Mouse (Mus musculus): ENCODE data around the gene Ikbke. TPM values are rescaled to one million over a fixed set of nuclear protein-coding genes. Genes with fewer than 3 reads are reported as not detected.
A peak's percentile ranks its signal among the peaks of the same experiment; 100 is the strongest.

Ikbke gene
- polyA plus RNA-seq, 1 experiment from 2014 or later = 3.9 TPM

DNA sequence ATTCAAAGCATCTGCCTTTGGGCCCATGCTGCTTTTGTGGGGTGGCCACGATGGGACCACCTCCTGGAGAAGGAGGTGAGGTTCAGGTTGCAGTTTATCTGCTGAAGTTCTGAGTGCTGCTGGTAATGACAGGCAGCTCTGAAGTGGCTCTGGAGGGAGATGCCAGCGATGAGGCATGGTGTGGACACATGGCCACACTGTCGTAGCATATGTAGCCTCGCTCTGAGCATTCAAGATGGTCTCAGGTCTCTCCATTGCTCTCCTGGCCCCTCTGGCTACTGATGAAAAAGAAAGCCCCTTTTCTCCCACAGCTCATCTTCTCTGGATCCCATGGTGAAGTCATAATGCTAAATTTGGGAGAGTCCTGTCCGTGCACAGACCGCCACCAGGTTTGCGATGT is 17.3 kb upstream of the Ikbke start:
- Histone ChIP-seq H3K9me3 (ENCODE audit: low read length) (no peaks in the 10 kb centered on the region), H3K4me3 (ENCODE audit: low read depth, low read length) (no peak overlapping the region), H3K27me3 (ENCODE audit: insufficient read depth, low read length) (no peaks in the 10 kb centered on the region), H3K27ac (ENCODE audit: low read depth) (no peak overlapping the region), H3K4me2 (ENCODE audit: low read depth, low read length) (no peak overlapping the region), H3K36me3 (replicated peaks; ENCODE audit: insufficient read depth, low read length) (peaks cover 25% of the 10 kb centered on the region), H3K4me1 (ENCODE audit: insufficient read depth) (no peaks in the 10 kb centered on the region), H3K9ac (replicated peaks) (no peak overlapping the region)
- ATAC-seq (no peak), DNase-seq (no peak)
- TF ChIP-seq CTCF (IDR thresholded peaks at IDR 0.05; ENCODE audit: low read depth) (no peak), EP300 (IDR thresholded peaks at IDR 0.05; ENCODE audit: low read depth) (no peak)
- WGBS (ENCODE audit: insufficient replicate concordance) = 87% methylated on average over 7 of the region's 7 CpGs

DNA sequence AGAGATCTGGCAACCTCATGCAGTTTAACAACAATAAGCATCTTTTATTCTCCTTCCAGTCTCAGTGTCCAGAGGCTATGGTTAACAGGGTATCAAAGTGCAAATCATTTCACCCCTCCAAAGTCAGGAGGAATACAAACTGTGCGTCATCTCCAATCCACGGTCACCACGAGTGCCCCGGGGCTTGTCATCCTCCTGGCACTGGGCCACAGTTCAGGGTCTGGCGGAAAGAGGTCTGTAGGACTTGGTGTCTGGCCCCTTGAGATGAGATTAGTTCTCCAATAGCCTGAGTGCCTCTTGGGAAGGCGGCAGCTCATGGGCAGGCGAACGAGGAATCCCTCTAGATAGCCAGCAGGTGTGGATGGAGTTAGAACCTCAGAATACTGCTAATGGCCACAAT is 15.8 kb upstream of the Ikbke start:
- no peak for ATAC-seq
- TF ChIP-seq CTCF (IDR thresholded peaks at IDR 0.05; ENCODE audit: low read depth) = no peak
- no peak for TF ChIP-seq EP300 (IDR thresholded peaks at IDR 0.05; ENCODE audit: low read depth)
- H3K9ac ChIP-seq (replicated peaks) = no peak overlapping the region
- H3K27me3 ChIP-seq (ENCODE audit: insufficient read depth, low read length) = no peaks in the 10 kb centered on the region
- no peak overlapping the region for H3K4me3 ChIP-seq (ENCODE audit: low read depth, low read length)
- H3K9me3 ChIP-seq (ENCODE audit: low read length) = no peaks in the 10 kb centered on the region
- no peak overlapping the region for H3K27ac ChIP-seq (ENCODE audit: low read depth)
- no peak for DNase-seq
- no peaks in the 10 kb centered on the region for H3K4me1 ChIP-seq (ENCODE audit: insufficient read depth)
- H3K4me2 ChIP-seq (ENCODE audit: low read depth, low read length) = no peak overlapping the region
- 81% methylated on average over 8 of the region's 8 CpGs for WGBS (ENCODE audit: insufficient replicate concordance)
- peaks cover 26% of the 10 kb centered on the region for H3K36me3 ChIP-seq (replicated peaks; ENCODE audit: insufficient read depth, low read length)

- ATAC-seq = no peak
- 88% methylated on average over 2 of the region's 2 CpGs for WGBS (ENCODE audit: insufficient replicate concordance)
Measured at GRCm38 (mm10) chr1:131293922-131294250, 14.5 kb upstream of the Ikbke start.

DNA sequence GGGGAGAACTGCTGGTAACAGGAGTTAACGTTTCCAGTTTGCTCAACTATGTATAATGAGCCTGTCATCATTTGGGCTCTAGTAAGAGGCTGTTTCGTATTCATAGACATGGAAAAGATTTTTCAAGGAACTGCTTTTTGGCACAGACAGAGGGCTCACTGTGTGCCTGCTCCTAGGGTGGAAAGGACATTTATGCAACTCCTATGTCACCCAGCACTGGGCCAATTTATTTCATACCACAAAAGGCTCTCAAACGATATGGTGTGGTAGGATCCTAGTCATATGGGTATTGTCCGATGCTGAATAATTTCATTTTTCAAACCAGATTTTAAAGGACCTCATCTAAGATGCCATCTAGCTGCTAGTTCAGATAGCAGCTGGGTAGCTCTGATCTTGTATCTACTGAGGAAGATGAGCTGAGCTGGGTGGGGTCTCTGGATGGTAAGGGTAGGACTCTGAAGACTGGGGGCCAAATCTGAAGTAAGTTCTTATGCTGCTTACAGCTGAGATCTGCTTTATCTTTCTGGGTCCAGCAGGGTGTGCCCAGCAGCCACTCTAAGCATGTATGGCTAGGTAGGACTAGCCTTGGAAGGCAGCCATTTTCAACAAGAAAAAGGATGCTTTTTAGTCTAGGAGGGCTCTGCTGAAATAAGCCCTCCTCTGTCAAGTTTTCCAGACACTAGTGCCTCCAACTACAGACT is 14.0 kb upstream of the Ikbke start:
- no peak overlapping the region for H3K9ac ChIP-seq (replicated peaks)
- ATAC-seq = no peak
- no peak for DNase-seq
- H3K4me2 ChIP-seq (ENCODE audit: low read depth, low read length) = no peak overlapping the region
- peaks cover 15% of the 10 kb centered on the region for H3K36me3 ChIP-seq (replicated peaks; ENCODE audit: insufficient read depth, low read length)
- H3K9me3 ChIP-seq (ENCODE audit: low read length) = no peaks in the 10 kb centered on the region
- 82% methylated on average over 4 of the region's 4 CpGs for WGBS (ENCODE audit: insufficient replicate concordance)
- no peaks in the 10 kb centered on the region for H3K4me1 ChIP-seq (ENCODE audit: insufficient read depth)
- no peak overlapping the region for H3K27ac ChIP-seq (ENCODE audit: low read depth)
- H3K4me3 ChIP-seq (ENCODE audit: low read depth, low read length) = no peak overlapping the region
- TF ChIP-seq CTCF (IDR thresholded peaks at IDR 0.05; ENCODE audit: low read depth) = no peak
- TF ChIP-seq EP300 (IDR thresholded peaks at IDR 0.05; ENCODE audit: low read depth) = no peak
- no peaks in the 10 kb centered on the region for H3K27me3 ChIP-seq (ENCODE audit: insufficient read depth, low read length)

More at GRCm38 (mm10) chr1:131293922-131294250, 14.5 kb upstream of the Ikbke start:
- Histone ChIP-seq H3K4me3 (ENCODE audit: low read depth, low read length) (no peak overlapping the region), H3K36me3 (replicated peaks; ENCODE audit: insufficient read depth, low read length) (peaks cover 15% of the 10 kb centered on the region), H3K9ac (replicated peaks) (no peak overlapping the region), H3K4me2 (ENCODE audit: low read depth, low read length) (no peak overlapping the region), H3K27me3 (ENCODE audit: insufficient read depth, low read length) (no peaks in the 10 kb centered on the region), H3K27ac (ENCODE audit: low read depth) (no peak overlapping the region), H3K4me1 (ENCODE audit: insufficient read depth) (no peaks in the 10 kb centered on the region), H3K9me3 (ENCODE audit: low read length) (no peaks in the 10 kb centered on the region)
- no peak for DNase-seq
- TF ChIP-seq EP300 (IDR thresholded peaks at IDR 0.05; ENCODE audit: low read depth) = no peak
- no peak for TF ChIP-seq CTCF (IDR thresholded peaks at IDR 0.05; ENCODE audit: low read depth)

GRCm38 (mm10) chr1:131290648-131291047 is 11.2 kb upstream of the Ikbke start:
- no peaks in the 10 kb centered on the region for H3K27me3 ChIP-seq (ENCODE audit: insufficient read depth, low read length)
- WGBS (ENCODE audit: insufficient replicate concordance) = 43% methylated on average over 2 of the region's 2 CpGs
- H3K4me3 ChIP-seq (ENCODE audit: low read depth, low read length) = no peak overlapping the region
- H3K4me2 ChIP-seq (ENCODE audit: low read depth, low read length) = no peak overlapping the region
- no peak overlapping the region for H3K27ac ChIP-seq (ENCODE audit: low read depth)
- no peaks in the 10 kb centered on the region for H3K9me3 ChIP-seq (ENCODE audit: low read length)
- peak; percentile 69 for DNase-seq
- peaks cover 9% of the 10 kb centered on the region for H3K36me3 ChIP-seq (replicated peaks; ENCODE audit: insufficient read depth, low read length)
- H3K4me1 ChIP-seq (ENCODE audit: insufficient read depth) = peaks cover 12% of the 10 kb centered on the region
- peak; percentile 81 for TF ChIP-seq CTCF (IDR thresholded peaks at IDR 0.05; ENCODE audit: low read depth)
- no peak for TF ChIP-seq EP300 (IDR thresholded peaks at IDR 0.05; ENCODE audit: low read depth)
- ATAC-seq = peak; percentile 16; the same call in 1 of the 2 replicates
- H3K9ac ChIP-seq (replicated peaks) = no peak overlapping the region

DNA sequence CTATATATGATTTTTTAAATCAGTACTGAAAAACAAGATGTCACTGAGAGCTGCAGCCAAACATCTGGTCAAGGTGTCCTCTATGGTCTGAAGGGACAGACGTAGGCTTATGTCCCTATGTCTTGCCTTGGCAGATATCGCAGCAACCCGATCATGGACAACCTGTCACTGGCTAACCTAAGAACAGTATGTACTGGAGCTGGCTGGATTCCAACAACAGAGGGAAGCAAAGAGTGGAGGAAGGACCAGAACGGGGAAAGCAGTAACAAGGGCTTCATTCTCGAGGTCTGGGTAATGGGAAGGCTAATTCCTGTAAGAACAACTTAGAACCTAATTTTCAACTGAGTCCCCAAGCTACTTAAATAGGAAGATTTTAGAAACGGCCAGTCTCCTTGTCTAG is 9.5 kb upstream of the Ikbke start:
- WGBS (ENCODE audit: insufficient replicate concordance) = 67% methylated on average over 6 of the region's 6 CpGs
- H3K27ac ChIP-seq (ENCODE audit: low read depth) = no peak overlapping the region
- H3K36me3 ChIP-seq (replicated peaks; ENCODE audit: insufficient read depth, low read length) = peaks cover 3% of the 10 kb centered on the region; the same call in 1 of the 2 replicates
- no peak for TF ChIP-seq CTCF (IDR thresholded peaks at IDR 0.05; ENCODE audit: low read depth)
- no peak for TF ChIP-seq EP300 (IDR thresholded peaks at IDR 0.05; ENCODE audit: low read depth)
- no peak for ATAC-seq
- H3K4me3 ChIP-seq (ENCODE audit: low read depth, low read length) = no peak overlapping the region
- DNase-seq = no peak
- H3K9ac ChIP-seq (replicated peaks) = no peak overlapping the region
- no peaks in the 10 kb centered on the region for H3K9me3 ChIP-seq (ENCODE audit: low read length)
- H3K27me3 ChIP-seq (ENCODE audit: insufficient read depth, low read length) = no peaks in the 10 kb centered on the region
- peaks cover 15% of the 10 kb centered on the region for H3K4me1 ChIP-seq (ENCODE audit: insufficient read depth)
- no peak overlapping the region for H3K4me2 ChIP-seq (ENCODE audit: low read depth, low read length)
